Mouse (Mus musculus): Measurements from ENCODE around the gene Zfp597.
A peak's percentile ranks its signal among the peaks of the same experiment; 100 is the strongest.

The Zfp597 gene

GRCm38 (mm10) chr16:3884201-3885064 lies at the start of gene Zfp597, which contains the start of gene Gm20695:
Zfp597 (minus strand) TSS chr16:3884561.
Gm20695 (plus strand) TSS chr16:3884648.
- DNase-seq (ENCODE audit: extremely low read depth, low read depth) = peak; percentile 70

- DNase-seq (ENCODE audit: extremely low read depth, low read depth) = no peak
Measured at GRCm38 (mm10) chr16:3934091-3934490, 49.7 kb upstream of the Zfp597 start.

- no peak for DNase-seq (ENCODE audit: extremely low read depth, low read depth)
Measured at GRCm38 (mm10) chr16:3933536-3933935, 49.2 kb upstream of the Zfp597 start.

- no peak for DNase-seq (ENCODE audit: extremely low read depth, low read depth)
Measured at GRCm38 (mm10) chr16:3929151-3929550, 44.8 kb upstream of the Zfp597 start.

- DNase-seq (ENCODE audit: extremely low read depth, low read depth) = no peak
Measured at GRCm38 (mm10) chr16:3928582-3928981, 44.2 kb upstream of the Zfp597 start.

GRCm38 (mm10) chr16:3923966-3924365 lies 39.6 kb upstream of the Zfp597 start:
- DNase-seq (ENCODE audit: extremely low read depth, low read depth) = no peak

- no peak for DNase-seq (ENCODE audit: extremely low read depth, low read depth)
Measured at GRCm38 (mm10) chr16:3923515-3923914, 39.2 kb upstream of the Zfp597 start.

GRCm38 (mm10) chr16:3920756-3921155 lies 36.4 kb upstream of the Zfp597 start:
- DNase-seq (ENCODE audit: extremely low read depth, low read depth) = no peak

GRCm38 (mm10) chr16:3909118-3909517 lies 24.8 kb upstream of the Zfp597 start:
- peak; percentile 33 for DNase-seq (ENCODE audit: extremely low read depth, low read depth)

- peak; percentile 89 for DNase-seq (ENCODE audit: extremely low read depth, low read depth)
Measured at GRCm38 (mm10) chr16:3908537-3909111, 24.3 kb upstream of the Zfp597 start, which contains the start of the genes 1700037C18Rik and Cluap1. 1700037C18Rik (minus strand) TSS chr16:3908689. Cluap1 (plus strand) TSS chr16:3908801.

- no peak for DNase-seq (ENCODE audit: extremely low read depth, low read depth)
Measured at GRCm38 (mm10) chr16:3907471-3907870, 23.1 kb upstream of the Zfp597 start.

- DNase-seq (ENCODE audit: extremely low read depth, low read depth) = no peak
Measured at GRCm38 (mm10) chr16:3896553-3896952, 12.2 kb upstream of the Zfp597 start.

- no peak for DNase-seq (ENCODE audit: extremely low read depth, low read depth)
Measured at GRCm38 (mm10) chr16:3896046-3896445, 11.7 kb upstream of the Zfp597 start.

- DNase-seq (ENCODE audit: extremely low read depth, low read depth) = peak; percentile 45
Measured at GRCm38 (mm10) chr16:3895173-3895792, 10.9 kb upstream of the Zfp597 start.

GRCm38 (mm10) chr16:3893739-3894138 lies 9.4 kb upstream of the Zfp597 start:
- DNase-seq (ENCODE audit: extremely low read depth, low read depth) = no peak

GRCm38 (mm10) chr16:3891621-3892295 lies 7.4 kb upstream of the Zfp597 start:
- DNase-seq (ENCODE audit: extremely low read depth, low read depth) = no peak

GRCm38 (mm10) chr16:3885065-3885670 lies 807 bp upstream of the Zfp597 start:
- peak; percentile 49 for DNase-seq (ENCODE audit: extremely low read depth, low read depth)

- DNase-seq (ENCODE audit: extremely low read depth, low read depth) = no peak
Measured at GRCm38 (mm10) chr16:3876346-3876745, 8.0 kb downstream of the Zfp597 start.

- no peak for DNase-seq (ENCODE audit: extremely low read depth, low read depth)
Measured at GRCm38 (mm10) chr16:3872216-3873047, 11.9 kb downstream of the Zfp597 start, which contains the start of gene Naa60. Naa60 (plus strand) TSS chr16:3872375.

- no peak for DNase-seq (ENCODE audit: extremely low read depth, low read depth)
Measured at GRCm38 (mm10) chr16:3871815-3872214, 12.5 kb downstream of the Zfp597 start.
